Mouse (Mus musculus): ENCODE measurements around the gene Eno3.
A peak's percentile ranks its signal among the peaks of the same experiment; 100 is the strongest.

Gene Eno3

DNA sequence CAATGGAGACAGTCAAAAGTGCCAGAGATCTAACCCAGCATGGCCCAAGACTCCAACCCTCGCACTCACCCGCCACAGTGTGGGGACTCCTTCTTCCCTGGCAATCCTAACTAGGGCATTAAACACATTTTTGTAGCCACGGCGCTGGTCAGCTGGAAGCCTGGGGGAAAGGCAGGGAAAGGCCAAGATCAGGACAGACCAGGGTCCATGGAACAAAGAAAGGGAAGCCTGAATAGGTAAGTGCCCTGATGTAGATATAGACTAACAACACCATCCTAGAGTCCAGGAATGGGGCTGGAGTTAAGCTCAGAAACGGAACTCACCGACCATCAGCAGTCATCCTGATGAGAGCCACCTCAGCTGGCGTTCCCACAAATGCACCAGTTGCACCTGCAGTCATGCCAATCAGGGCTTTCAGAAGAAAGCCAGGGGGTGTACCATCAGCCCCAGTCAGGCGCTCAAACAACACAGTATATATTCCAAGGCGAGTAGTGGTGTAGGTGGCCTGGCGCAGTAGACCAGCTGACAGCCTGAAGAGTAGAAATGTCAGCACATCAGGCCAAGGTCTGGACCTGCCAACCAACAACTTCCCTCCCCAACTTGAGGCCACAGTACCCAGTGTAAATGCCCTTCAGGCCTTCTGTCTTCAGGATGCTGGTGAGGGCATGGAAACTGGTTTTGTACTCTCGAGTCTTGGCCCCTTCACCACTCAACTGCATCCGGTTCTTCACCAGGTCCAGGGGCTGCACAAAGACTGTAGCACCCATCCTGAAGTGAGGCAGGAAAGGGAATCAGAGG lies 11.3 kb upstream of the Eno3 start:
- no peak for DNase-seq

DNA sequence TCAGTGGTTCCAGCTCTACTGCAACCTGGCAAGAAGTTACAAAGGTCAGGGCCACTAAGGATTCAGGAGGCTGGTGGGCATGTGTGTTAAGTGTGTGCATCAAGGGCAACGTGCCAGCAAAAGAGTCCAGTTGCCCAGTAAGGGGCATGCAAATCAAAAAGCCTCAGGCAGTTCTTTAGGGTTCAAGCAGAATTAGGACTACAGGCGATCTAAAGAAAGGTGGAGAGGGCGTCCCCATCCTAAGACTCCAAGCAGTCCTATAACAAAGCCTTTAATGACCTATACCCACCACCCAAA lies 10.8 kb upstream of the Eno3 start:
- DNase-seq: no peak

GRCm38 (mm10) chr11:70646691-70647650 lies 10.0 kb upstream of the Eno3 start, which contains the start of the genes Rnf167 and Slc25a11:
Gene Rnf167, plus strand, starts transcription at chr11:70647235.
Gene Slc25a11, minus strand, starts transcription at chr11:70647479.
- peak; percentile 99 for DNase-seq

GRCm38 (mm10) chr11:70647716-70648420 lies 9.1 kb upstream of the Eno3 start:
- DNase-seq: peak; percentile 37

DNA sequence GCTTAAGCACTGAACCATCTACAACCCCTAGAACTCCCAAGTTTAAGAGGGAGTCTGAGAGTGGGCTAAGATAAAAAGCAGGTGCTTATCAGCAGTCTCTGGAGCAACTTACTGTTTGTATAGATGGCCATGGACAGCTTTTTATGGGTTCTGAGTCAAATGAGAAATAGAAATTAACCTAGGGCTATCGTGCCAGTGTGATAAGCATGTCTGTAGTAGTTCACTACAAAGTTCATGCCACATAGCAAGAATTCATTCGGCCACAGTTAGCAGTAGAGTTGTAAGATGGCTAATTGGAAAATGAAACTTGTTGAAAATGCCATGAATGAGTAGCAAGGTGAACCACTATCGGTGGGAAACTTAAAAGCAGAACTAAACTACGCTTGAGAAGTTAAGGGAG lies 8.5 kb upstream of the Eno3 start:
- DNase-seq: no peak

- DNase-seq: no peak
Measured at GRCm38 (mm10) chr11:70649185-70649734, 7.7 kb upstream of the Eno3 start.

- DNase-seq: peak; percentile 34
Measured at GRCm38 (mm10) chr11:70650322-70651175, 6.5 kb upstream of the Eno3 start.

DNA sequence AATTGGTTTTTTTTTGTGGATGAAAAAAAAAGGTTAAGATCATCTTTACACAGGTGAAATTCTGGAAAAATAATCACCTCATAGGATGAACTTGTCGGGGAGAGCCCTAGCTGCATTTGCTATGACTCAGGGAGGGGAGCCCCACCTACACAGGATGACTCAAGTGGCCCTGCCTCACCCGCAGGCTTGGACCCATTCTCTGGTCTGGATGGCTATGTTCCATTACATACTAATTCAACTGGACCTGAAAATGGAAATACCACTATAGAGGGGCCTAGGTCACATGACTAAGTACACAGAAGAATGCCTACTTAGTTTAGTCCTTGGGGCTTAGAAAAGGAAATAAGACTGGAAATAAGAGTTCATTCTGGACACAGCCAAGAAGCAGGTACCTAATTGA lies 5.6 kb upstream of the Eno3 start:
- no peak for DNase-seq

DNA sequence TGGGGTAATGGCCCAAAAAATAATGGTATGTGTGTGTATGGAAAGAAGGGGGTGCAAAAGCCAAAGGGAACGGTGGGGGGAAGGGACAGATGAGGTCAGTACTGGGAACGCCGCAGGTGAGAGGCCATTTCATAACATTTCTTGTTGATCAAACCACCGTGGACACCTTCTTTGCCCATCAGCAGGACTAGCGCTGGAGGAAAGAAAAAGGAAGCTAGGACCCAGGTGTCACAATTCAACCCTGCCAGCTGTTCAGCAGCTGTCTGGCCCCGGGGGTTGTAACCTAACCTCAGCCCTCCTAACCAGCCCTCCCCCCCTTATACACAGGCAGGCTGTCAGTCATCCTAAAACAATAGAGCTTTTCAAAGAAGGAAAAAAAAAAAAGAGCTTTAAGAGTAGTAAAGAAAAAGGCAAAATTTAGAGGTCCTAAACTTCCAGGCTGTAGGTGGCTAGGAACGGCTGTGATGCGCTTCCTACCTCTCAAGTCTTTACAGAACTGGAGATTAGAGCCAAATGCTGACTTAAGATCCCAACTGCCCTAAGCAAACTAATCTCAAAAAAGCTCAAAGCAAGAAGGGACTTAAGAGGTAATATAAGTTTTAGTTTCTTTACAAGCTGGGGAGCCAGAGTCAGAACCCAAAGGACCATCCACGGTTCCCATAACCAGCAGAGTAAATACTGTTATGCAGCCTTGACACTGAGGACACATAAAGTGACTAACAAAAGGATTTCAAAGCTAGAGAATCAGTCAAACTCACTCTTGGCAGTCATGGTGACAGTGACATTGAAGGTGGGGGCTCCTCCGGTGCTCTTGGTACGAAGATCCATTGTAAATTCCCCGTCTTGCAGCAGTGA lies 4.7 kb upstream of the Eno3 start:
- no peak for DNase-seq

DNA sequence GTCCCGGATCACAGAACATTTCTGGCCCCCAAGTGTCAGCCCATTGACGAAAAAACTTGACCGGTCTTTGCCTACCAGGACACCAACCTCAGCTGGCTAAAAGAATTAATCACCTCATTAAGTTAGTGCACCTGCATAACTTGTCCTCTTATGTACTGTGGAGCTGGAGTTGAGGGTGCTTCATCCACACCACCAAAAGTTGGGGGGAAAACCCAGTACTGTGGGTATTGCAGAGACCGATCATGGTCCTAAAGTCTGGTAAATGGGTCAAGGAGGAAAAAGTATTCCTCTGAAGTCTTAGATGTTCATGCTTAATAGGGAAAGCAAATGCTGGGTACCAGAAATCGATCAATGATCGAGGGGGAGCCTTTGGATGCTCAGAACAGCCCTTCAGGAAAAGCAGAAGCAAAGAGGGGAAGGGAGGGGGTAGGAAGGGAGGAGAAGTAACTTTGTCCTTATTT lies 4.1 kb upstream of the Eno3 start:
- peak; percentile 56 for DNase-seq

DNA sequence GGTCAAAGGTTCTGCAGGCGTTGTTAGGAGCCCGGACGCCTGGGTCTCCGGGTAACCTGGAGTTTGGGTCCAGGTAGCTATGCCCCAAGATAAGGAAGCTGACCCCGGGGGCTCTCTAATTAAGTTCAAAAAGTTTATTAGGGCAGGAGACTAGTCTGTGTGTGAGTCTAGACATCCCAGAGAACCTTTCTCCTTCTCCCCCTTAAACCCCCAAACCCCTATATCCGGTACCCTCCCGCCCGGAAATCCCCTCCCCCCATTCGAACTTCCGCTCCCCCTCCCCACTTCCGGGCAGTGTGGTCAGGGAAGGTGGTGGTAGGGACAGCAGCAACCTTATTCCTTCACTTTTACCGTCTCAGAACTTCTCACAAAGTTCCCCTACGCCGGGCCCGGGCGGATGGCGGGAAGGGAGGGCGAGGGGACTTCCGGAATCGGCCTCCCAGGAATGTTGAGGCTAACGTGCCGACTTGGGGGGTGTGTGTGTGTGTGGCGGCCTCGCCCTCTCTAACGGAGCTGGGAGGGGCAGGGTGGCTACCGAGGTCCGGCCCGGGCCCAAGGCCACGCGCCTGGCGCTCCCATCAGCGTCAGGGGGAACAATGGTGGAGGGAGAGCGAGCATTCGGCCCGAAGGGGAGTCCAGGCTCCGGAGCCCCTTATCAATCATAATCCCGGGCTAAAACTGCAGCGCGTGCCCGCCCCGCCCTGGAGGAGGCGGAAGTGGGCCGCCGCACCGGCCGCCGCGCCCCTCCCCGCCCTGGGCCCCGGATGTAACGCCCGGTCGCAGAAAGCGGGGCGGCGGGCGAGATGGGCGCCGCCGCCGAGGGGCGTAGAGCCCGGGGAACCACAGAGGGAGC lies 3.4 kb upstream of the Eno3 start:
- DNase-seq: peak; percentile 74

GRCm38 (mm10) chr11:70654198-70654922 lies 2.6 kb upstream of the Eno3 start, which contains the start of gene Pfn1:
Gene Pfn1, minus strand, starts transcription at chr11:70654644.
- peak; percentile 78 for DNase-seq

GRCm38 (mm10) chr11:70654923-70655570 lies 2.0 kb upstream of the Eno3 start:
- DNase-seq: peak; percentile 84

GRCm38 (mm10) chr11:70655571-70656455 lies 1.2 kb upstream of the Eno3 start:
- peak; percentile 54 for DNase-seq

- DNase-seq: peak; percentile 45
Measured at GRCm38 (mm10) chr11:70656456-70656927, 510 bp upstream of the Eno3 start.

GRCm38 (mm10) chr11:70657573-70657972 lies 571 bp downstream of the Eno3 start:
- no peak for DNase-seq

GRCm38 (mm10) chr11:70657991-70658390 lies 989 bp downstream of the Eno3 start:
- no peak for DNase-seq

Data from lung, postnatal 36 days (tissue).